Mouse (Mus musculus) liver, adult 2 months (tissue): ENCODE results near the gene Smarca1.

Experiments used
- CTCF ChIP-seq: fragments of 200-500 bp; IDR thresholded peaks from 2 replicates; pipeline ENCODE4 v1.5.1; 2011; ENCODE audit warnings: low read depth, low read length, control low read depth
- POLR2A ChIP-seq: fragments of 200-500 bp; IDR thresholded peaks from 2 replicates; pipeline ENCODE4 v1.6.1; 2011; ENCODE audit warnings: low read length, control low read depth; ENCODE audit not compliant: insufficient read depth; ENCODE audit errors: extremely low read depth

DNA sequence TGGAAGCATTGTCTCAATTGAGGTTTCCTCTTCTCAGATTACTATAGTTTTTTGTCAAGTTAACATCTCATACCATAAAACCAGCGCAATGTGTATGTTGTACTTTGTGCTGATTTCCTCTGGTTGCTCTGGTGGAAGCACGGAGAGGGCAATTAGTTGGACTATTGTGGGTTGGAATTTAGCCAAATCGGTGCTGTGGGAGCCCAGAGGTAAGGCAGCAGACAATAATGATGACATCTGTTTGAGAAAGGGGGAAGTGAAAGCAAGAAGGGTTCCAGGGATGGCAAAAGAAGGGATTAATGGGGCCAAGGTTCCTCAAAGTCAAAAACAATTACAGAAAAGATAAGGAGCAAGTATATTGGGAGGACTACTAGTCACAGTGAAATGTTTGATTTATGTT lies 35.2 kb upstream of the Smarca1 start:
- TF ChIP-seq CTCF: no peak
- no peak for TF ChIP-seq POLR2A
